Mouse (Mus musculus) 416B (cell line): ENCODE measurements around the gene Slc35b2.

Source experiments
- DNase-seq: peaks from one replicate; pipeline ENCODE4 v3.0.0; 2011; ENCODE audit warnings: low read depth

Slc35b2 gene

DNA sequence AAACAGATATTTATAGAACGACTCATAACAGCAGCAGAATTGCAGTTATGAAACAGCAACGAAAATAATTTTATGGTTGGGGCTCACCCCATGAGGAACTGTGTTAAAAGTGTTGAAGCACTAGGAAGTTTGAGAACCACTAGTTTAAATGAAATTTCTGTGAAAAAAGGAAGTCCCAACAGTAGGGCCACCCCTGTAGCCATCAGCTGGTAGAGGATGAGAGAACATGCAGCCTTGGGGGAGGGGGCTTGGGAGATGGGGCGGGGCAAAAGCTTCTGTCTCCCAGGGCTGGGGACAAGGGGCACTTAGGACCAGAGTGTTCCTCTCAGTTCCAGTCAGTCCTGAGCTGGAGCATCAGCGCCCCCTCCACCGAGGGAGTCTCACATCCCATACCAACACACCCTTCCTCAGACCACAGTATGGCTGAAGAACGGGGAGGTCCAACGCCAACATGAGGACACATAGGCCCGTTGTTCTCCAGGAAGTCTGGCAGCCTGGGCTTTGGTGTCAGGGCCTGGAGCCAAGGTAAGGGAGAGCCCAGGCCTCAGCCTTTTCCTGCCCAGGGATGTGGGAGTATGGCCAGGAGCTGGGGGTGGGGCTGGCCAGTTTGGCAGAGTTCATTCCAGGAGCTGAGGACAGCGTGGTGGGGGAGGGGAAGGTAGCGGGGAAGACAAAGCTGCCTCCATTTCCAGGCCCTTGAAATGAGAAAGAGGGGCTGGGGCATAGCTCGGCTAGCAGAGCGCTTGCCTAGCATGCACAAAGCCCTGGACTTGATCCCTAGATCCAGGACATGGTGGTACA is 20.6 kb downstream of the Slc35b2 start:
- no peak for DNase-seq

DNA sequence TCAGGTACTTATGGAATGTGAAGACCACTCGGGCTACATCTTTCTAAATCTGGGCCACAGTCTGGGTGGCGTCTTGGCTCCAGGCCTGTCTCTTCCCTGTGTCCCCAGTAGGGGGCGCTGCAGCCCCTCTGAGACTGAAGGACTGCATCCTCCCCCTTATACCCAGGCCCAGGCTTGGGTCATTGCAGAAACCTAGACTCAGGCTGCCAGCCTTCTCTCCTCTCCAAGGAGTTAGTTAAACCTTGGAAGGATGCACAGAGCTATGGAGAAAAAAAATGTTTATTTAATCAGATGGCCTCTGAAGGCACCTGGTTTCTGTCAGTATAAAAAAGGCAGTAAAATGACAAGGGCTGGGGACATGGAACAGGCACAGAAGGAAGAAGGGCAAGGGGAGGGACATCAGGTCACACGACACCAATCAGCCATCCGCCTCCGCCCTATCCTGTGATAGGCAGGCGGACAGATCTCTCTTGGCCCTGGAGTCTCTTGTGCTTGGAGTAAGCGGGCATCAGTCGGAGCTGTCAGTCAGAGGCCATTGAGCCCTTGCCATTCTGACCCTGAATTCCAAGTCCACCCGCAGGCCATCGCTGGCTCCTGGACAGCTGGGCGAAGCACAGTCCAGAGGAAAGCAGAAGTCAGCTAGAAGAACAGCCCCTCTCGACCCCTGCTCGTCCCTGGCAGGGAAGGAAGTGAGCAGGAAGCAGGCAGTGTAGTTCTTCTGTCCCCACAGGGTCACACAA is 21.4 kb downstream of the Slc35b2 start:
- peak; percentile 68 for DNase-seq

DNA sequence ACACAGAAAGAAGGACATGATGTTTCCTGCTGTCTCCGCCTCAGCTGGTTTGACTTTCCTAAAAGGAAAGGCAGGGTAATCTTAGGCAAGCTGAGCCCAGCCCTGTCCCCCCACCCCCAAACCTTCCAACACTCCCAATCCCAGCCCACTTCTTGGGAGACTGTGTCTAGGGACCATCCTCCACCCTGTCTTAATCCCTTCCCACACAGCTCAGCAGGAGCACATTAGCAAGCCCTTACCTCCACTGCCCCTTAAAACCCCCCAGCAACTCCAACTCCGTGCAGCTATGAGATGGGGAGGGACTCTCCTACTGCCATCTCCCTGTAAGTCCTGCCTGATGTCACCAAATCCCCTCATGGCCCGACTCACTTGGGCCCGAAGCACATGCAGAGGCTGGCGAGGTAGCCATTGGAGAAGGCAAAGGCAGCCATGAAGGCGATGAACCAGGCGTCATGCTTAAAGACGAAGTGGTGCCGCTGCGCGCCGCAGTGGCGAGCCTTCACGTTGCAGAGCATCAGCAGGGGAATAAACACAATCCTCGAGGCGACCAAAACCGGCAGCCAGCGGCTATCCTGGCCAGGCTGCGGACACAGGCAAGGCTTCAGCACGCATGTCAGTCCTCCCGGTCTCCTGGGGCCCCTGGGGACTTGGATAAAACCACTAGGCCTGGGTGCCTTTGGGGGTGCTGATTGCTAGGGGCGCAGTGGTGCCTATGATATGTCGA is 22.2 kb downstream of the Slc35b2 start:
- no peak for DNase-seq

DNA sequence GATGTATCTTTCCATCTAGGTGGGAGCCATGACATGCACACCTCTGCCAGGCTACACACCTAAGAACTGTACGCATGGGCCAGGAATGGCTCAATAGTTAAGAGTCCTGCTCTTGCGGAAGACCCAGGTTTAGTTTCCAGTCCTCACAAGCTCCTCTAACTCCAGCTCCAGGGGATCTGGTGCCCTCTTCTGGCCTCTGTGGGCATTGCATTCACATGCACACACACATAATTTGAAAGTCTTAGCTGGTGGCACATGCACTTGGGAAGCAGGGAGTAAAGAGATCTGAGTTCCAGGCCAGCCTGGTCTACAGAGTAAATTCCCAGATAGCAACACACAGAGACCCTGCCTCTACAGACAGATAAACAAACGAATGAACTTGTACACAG is 22.8 kb downstream of the Slc35b2 start:
- peak; percentile 52 for DNase-seq

DNA sequence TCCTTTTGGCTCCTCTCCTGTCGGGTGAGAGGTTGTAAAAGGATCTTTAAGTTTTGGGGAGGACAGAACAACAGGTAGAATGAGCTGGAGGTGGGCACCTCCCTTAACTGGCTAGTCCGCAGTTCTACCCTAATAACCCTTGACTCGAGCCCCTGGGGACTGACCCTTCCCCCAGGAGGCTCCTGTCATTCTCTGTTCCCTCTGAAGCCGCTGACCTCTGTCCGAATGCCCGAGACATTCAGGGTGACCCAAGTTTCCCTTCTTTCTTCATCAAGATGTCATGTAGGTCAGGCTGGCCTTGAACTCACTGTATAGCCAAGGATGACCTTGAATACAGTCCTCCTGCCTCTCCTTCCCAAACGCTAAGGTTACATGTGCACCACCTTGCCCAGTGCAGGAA is 24.7 kb downstream of the Slc35b2 start:
- DNase-seq: no peak

DNA sequence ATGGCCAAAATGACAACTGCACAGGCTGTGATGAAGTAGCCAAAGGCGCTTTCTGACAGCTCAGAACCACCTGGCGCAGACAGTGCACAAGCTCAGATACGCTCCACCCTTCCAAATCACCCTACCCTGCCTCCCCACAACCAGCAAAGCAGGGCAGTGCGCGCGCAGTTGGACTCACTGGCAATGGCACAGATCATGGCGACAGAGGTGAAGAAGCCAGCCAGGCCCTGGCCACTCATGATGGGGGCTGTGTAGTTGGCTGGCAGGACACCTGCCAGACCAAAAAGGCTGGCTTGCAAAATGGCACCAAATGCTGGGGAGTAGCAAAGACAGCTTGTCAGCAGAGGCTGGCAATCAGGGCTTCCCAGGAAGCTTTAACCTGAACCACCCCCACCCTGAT is 25.6 kb downstream of the Slc35b2 start:
- no peak for DNase-seq

DNA sequence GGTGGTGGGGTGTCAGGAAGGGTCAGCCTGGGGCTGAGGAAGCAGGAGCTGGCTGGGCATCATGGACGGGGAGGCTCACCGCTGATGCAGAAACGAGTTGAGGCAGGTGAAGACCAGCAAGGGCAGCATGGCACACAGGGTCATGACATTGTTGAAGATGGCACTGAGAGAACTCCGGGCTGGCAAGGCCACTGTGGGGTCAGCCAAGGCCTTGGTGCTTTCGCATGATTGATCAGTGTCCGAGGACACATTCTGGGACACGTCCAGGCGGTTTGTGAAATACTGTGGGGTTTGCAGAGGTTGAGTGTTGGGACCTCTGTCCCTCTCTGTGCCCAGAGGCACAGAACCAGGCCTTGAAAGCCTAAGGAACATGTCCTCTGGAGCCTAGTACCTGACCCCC is 26.2 kb downstream of the Slc35b2 start:
- no peak for DNase-seq

DNA sequence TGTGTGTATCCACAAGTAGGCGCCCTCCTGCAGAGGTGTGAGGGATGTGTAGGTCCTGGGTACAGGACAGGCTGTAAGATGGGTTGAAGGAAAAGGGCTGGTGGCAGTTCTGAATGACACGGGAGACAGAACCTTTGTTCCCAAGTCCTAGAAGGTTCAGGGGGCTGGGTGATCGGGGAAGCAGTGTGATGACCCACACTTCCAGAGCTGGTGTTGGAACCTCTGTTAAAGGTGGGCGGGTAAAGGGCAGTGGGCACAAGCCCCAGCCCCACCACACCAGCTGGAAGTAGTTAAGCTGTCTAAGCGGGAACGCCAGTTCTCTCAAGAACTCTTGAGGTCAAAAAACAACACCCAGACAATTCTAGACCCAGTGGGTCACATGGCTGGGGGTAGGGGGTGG is 26.7 kb downstream of the Slc35b2 start:
- DNase-seq: no peak

DNA sequence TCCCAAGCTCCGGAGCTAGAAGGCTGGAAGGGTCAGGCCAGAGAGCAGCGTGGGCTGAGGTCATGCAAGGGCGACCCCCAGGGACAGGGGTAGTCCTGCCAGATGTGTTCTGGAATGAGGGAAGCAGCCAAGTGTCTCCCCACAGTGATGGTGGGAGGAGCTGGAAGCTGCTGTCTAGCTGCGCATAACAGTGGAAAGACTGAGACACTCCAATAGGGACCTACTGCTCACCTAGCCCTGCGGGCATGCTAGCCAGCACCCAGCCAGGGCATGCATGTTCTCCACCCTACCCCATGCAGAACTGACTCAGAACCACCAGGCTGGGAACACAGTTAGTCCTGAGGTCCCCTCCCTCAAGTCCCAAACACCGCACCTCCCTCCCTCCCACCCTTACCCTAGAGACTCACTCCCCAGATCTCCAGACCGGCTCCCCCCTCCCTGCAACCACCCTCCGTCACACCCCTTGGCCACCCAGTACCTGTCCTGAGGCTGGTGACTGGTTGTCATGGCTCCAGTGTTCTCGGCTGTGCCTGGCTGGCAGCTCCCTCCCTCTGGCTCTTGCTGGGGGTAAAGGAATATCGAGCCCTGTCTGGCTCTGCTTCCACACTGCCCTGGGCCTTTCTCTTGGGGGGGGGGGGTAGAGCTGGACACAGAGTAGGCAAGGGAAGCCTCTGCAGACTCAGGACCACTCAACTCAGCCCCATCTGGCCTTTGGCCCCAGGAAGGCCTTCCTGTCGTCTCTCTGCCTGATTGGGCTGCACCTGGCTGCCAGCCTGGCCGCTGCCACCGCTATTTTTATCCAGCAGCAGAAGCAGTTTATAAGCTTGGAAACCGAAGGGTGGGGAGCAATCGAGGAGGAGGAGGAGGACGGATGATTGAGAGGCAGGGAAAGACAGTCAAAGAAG is 28.3 kb downstream of the Slc35b2 start:
- DNase-seq: no peak

DNA sequence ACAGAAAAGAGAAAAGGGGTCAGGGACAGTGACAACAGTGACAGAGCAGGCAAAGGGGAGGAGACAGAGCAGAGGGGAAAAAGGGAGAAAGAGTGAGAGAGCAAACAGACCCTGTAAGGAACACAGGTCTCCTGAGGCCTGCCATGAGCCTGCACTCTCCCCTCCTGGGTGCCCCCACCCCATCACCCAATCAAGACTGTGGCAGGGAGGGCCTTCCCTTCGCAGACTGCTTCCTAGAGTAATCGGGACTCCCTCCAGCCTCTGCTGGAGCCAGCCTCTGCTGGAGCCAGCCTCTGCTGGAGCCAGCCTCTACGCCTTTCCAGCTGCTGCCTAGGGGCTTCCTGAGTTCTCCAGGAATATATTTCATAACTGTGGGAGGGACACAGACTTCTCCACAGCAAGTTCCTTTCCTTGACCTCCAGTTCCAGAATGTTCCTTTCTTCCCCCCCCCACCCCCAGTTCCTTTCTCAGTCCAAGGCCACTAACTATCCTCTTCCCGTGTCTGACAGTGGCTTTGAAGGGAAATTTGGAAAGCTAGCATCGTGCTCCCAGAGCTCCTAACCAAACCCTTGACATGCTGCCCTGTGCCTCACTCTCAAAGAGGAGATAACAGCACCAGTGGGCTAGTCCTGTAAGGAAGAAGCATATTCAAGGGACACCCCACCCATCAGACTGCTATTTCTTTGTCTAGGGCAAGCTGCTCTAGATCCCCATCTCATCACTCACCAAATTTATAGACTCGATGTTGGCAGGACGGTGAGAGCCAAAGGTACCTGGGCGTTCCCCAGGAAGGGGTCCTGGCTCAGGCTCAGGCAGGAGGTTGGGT is 29.1 kb downstream of the Slc35b2 start:
- no peak for DNase-seq

DNA sequence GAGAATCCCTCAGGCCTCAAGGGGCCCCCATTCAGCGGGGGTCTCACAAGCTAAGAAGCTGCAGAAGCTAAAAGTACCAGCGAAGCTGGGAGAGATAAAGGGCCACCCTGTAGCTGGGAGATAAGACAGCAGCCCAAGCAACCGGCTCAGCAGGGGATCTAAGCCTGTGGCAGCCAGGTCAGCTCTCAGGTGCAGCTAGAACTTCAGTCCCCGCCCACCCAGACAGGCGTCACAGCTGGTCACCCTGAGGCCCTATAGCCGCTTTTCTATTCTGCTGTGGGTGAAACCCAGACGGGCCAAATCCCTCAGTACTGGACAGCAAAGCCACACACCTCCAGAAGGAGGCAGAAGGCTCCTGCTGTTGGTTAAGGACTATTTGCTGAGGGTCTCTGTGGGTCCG is 29.8 kb downstream of the Slc35b2 start:
- DNase-seq: no peak

DNA sequence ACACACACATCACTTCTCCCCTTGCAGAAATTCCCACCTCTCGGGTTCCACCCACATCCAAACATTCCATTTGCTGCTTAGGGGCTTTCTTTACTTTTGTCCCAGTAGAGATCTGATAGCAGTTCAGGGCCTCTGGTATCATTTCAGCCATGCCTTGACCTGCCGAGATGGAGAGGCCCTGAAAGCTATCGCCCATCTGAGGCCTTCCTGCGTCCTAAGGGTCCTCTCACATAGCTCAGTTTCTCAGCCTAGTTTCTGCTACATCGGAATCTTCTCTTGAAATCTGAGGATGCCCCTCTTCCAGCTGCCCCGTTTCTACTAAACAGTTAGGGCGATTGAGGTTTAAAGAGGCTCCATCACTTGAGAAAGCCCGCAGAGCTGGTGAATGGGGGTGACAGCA is 30.5 kb downstream of the Slc35b2 start:
- DNase-seq: no peak

DNA sequence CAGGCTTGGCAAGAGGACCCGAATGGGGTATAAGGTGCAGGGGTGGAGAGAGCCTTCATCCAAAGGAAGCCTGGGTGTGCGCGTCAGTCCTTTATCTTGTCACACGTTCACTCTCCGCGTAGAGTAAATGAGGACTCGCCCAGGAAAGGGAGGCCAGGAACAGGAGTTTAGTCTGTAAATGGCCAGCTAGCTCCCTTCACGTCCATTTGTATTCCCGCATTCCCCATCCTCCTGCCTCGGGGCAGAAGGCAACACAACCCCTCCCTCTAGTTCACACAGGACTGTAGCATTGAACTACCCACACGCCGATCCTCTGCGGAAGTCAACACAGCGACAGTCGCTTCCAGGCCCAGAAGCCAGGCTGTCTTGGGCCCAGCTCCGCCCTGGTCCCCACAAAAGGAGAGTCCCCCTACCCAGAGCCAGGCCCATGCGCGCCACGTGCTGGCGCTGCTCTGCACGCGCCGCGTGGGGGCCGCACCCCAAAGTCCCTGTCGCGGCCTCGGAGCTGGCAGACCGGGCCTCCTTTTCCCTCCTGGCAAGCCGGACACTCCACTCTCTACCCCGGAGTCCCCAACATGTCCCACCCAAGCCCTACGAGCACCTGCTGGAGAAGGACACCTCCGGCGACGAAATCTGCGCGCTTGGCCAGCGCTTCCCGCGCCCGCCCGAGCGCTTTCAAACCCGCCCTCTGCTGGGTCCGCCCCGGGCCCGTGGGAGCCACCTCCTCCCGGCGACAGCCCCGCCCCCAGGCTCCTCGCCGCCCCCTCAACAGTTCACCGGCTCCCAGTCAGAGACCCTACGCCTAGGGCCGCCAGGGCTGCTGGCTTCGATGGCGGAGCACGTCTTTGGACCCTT is 31.4 kb downstream of the Slc35b2 start:
- peak; percentile 43 for DNase-seq

DNA sequence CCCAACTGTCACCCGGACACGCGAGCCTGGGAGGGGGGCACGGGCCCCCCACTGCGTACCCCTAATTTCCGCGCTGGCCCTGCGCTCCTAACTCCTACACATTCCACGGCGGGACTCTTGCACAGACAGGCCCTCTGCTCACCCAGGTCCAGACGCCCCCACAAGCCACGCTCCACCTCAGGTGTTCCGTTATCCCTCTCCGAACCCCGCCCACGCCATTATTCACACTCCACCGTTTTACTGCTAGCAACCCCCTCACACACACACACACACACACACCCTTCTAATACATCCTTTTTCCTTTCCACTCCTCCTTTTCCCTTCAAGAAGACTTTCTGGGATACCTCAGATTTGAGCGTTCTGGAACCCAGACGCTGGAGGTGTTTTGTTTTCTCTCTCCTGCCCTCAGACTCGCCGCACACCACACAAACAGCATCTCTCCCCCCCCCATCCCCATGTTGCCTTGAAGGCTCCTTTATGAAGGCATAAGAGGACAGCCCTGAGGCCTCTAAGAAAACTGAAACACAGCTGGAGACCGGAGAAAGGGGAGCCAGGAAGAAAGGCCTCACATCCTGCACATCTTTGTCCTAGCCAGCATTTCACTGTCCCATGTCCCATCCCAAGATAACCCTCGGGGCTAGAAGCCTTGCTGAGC is 32.2 kb downstream of the Slc35b2 start:
- no peak for DNase-seq

DNA sequence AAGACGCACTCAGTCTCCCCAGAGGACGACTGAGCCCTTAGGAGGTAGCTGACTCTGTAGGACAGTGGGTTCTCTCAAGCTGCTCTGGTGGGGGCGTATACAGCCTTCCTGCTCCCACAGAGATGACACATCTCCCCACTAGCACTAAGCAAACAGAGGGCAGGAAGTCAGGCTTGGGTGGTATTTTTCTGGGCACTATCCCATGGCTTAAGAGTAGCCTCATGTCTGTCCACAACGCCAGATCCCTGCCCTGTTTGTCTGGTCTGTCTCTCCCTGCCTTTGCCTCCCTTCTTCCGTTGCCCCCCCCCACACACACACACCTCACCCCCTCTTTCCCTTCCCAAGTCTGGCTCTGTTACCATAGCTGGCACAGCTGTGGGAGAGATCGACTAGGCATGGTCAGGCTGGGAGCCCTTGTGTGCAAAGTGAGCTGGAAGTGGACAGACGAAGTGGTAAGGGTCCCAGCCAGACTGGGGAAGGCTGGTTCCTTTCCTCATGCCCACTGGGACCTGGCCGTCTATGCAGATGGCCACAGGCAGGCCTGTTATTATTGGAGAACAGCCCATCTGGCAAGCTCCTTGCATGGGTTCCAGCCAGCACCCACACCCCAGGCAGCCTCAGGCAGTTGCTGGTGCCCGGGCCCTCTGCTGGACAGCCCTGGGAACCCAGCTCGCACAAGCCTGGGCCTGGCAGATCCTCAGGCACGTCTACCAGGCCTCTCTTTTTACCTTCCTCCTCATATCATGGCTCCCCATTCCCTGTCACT is 33.1 kb downstream of the Slc35b2 start:
- DNase-seq: peak; percentile 75

DNA sequence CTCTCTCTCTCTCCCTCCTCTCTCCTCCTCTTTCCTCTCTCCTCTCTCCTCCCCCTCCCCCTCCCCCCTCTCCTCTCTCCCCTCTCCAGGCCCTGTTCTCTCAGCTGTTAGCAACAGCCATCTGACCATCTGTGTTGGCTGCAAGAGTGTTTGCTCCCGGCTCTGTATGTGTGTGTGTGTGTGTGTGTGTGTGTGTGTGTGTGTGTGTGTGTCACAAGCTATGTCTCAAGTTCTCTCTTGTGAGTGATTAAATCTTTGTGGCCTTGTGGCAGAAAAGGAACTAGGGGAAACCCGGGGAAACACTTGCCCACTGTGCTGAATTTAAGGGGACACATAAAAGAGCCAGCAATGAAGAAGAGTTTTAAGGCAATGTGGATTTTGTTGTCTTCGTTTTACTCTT is 34.1 kb downstream of the Slc35b2 start:
- DNase-seq: peak; percentile 90

DNA sequence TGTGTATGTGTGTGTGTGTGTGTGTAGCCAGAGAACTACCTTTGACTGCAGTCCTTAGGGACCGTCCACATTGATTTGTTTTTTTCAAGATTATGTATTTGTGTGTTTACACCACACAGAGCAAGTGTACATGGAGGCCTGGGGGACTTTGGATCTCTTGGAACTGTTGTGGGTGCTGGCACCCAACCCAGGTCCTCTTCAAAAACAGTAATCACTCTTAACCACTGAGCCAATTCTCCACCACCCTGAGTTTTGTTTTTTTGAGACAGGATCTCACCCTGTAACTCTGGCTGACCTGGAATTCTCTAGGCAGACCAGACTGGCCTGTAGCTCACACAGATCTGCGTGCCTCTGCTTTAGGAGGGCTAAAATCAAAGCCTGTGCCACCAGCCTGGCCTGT is 34.7 kb downstream of the Slc35b2 start:
- DNase-seq: no peak

DNA sequence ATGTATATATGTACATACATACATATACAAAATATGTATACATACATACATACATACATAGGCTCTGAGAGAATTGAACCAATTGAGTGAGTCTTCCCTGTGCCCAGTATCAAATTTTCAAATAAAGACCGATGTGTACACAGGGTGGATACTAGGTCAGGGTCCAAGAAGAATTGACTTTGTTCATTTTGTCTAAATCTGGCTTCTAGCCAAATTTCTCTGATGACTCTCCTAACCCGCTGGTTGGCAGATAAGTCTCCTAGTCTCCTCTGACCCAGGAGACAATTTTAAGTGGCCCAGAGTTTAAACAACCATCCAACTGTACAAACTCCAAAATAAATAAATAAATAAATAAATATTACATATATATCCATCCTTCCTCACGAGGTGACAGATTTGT is 35.2 kb downstream of the Slc35b2 start:
- no peak for DNase-seq
